Comparison of ENCODE assay signal across 1 mouse cellular context in the genomic region with DNA sequence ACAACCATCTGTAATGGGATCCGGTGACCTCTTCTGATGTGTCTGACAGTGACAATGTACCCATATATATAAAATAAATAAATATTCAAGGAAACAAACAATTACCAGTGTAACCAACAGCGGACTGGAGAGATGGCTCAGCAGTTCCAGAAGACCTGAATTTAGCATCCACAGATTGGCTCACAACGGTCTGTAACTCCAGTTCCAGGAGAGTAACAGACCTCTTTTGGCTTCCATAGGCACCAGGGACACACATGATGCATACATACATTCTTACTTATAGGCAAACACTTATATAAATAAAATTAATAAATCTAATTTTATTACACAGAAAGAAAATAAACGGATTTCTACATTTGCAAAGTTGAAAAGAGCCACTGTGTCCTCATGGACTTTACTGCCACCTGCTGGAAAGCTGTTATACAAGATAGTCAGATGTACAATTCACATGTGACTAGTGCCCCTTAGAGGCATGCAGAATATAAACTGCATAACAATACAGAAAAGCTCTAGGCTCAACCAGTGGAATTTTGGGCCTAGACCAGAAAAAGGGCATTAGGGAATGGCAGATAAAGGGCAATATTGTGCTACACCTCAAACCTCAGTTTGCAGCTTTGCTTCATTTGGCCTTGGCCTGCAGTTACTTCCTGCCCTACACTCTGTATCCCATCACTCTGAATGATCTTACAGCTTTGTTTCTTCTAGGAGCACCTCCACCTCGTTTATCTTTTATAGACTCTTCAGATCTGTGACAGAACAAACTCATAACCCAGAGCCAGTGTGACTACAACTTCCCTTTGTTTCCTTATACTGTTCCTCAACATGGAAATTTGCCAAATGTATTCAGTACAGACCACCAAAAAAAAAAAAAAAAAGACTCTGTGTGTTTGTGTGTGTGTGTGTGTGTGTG.
TF ChIP-seq lines count a peak whose summit lies in the region.

No protein-coding gene starts in this region.

TF ChIP-seq in MEL, 35 proteins besides CTCF, POLR2A, EP300 and RAD21:
- TF ChIP-seq ELF1 (IDR thresholded peaks at IDR 0.05; ENCODE audit: low read depth, low read length): 0 out of 2 replicates have a peak, but pooled peaks have one; percentile 13
- peak; percentile 71 for TF ChIP-seq SMC3 (IDR thresholded peaks at IDR 0.05; ENCODE audit: low read depth, low read length)
- no peak for TF ChIP-seq GABPA (IDR thresholded peaks at IDR 0.05; ENCODE audit: low read depth, low read length)
- no peak for TF ChIP-seq NRF1 (IDR thresholded peaks at IDR 0.05; ENCODE audit: insufficient read depth, low read depth, low read length, poor library complexity, severe bottlenecking)
- TF ChIP-seq RCOR1 (IDR thresholded peaks at IDR 0.05; ENCODE audit: low read depth, low read length): 0 out of 2 replicates have a peak, but pooled peaks have one; percentile 22
- TF ChIP-seq SIN3A (IDR thresholded peaks at IDR 0.05; ENCODE audit: low read length): peak; percentile 66
- TF ChIP-seq ZC3H11A (IDR thresholded peaks at IDR 0.05; ENCODE audit: low read depth, low read length): peak; percentile 70
- TF ChIP-seq MXI1 (IDR thresholded peaks at IDR 0.05; ENCODE audit: low read depth, low read length): peak; percentile 73; the same call in 1 of the 2 replicates
- TF ChIP-seq JUND (IDR thresholded peaks at IDR 0.05; ENCODE audit: low read depth, low read length): 0 out of 2 replicates have a peak, but pooled peaks have one; percentile 36
- TF ChIP-seq MYC (IDR thresholded peaks at IDR 0.05; ENCODE audit: low read depth, low read length): peak; percentile 83
- TF ChIP-seq POLR2AphosphoS2 (IDR thresholded peaks at IDR 0.05; ENCODE audit: low read length): no peak
- TF ChIP-seq MAX (IDR thresholded peaks at IDR 0.05; ENCODE audit: low read length): peak; percentile 68
- peak; percentile 39; the same call in 1 of the 2 replicates for TF ChIP-seq USF1 (IDR thresholded peaks at IDR 0.05; ENCODE audit: low read depth, low read length)
- TF ChIP-seq ZNF384 (IDR thresholded peaks at IDR 0.05; ENCODE audit: low read depth, low read length): peak; percentile 89; the same call in 1 of the 2 replicates
